Mouse (Mus musculus) kidney, adult 2 months (tissue): ENCODE measurements around the gene Nup107.

Experiments
- CTCF ChIP-seq: fragments of 200-500 bp; conservative IDR thresholded peaks from 2 replicates; pipeline ENCODE4 v1.5.1; 2011; ENCODE audit warnings: low read depth, mild to moderate bottlenecking, control low read depth, low read length, moderate library complexity, mixed read lengths; ENCODE audit not compliant: insufficient read depth, insufficient read length
- POLR2A ChIP-seq: fragments of 200-500 bp; IDR thresholded peaks from one replicate; pipeline ENCODE4 v1.6.1; 2011; ENCODE audit warnings: low read depth, low read length, control low read depth

DNA sequence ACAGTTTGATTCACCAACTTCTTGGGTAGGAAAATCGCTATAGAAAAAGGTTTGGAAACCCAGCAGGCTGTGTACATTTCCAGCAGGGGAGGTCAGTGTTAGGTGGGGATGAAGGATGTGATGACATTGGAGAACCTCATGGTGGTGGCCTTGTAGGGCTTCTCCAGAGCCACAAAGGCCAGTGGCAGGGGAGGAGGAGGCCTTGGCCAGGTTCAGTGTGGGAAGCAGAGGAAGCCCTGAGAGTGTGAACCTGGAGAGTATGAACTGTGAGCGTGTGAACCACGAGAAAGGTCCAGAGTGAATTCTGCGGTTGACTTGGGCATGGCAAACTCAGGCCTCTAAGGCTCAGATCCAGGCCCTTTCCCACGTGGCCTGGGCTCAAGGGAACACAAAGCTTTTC, 63.9 kb downstream of the Nup107 start:
- TF ChIP-seq POLR2A = no peak
- no peak for TF ChIP-seq CTCF
